ENCODE assay signal across 10 mouse cellular contexts in genomic region chr10:80821991-80822390, GRCm38 (mm10). TPM values are rescaled to one million over a fixed set of nuclear protein-coding genes. Genes with fewer than 3 reads are reported as not detected.
DNase-seq lines count a peak whose midpoint lies in the region; ATAC-seq and TF ChIP-seq lines count a peak whose summit lies in the region.
"Had no signal": no experiment of that assay in that cellular context is flagged by ENCODE, and none has a peak within 500 bp of the region (broad histone marks: within the 10 kb centered on the region; RNA-seq: fewer than 3 reads in every experiment).

No protein-coding gene starts in this region.

- no peaks in the 10 kb centered on the region for H3K4me1 ChIP-seq in intestine, postnatal 0 days (replicated peaks; ENCODE audit: control insufficient read depth, insufficient read depth, low read length)
- 0 out of 2 replicates have a peak, but pooled peaks cover 3% of the 10 kb centered on the region for H3K4me1 ChIP-seq in intestine, embryonic 15.5 days (replicated peaks)
- peaks cover 24% of the 10 kb centered on the region for H3K4me1 ChIP-seq in E14TG2a.4 (replicated peaks; ENCODE audit: low read depth, low read length)
- peaks cover 52% of the 10 kb centered on the region for H3K4me1 ChIP-seq in liver, embryonic 16.5 days (ENCODE audit: control insufficient read depth, low read depth, low read length)
- H3K4me1 ChIP-seq: limb, embryonic 12.5 days had no signal

- H3K4me2 ChIP-seq in intestine, postnatal 0 days (replicated peaks; ENCODE audit: low read depth): no peak overlapping the region
- H3K4me2 ChIP-seq in intestine, embryonic 15.5 days (replicated peaks): no peak overlapping the region
- H3K4me2 ChIP-seq in liver, embryonic 16.5 days (ENCODE audit: low read depth, low read length): no peak overlapping the region
- H3K4me2 ChIP-seq: limb, embryonic 12.5 days had no signal

- no peak overlapping the region for H3K27ac ChIP-seq in intestine, postnatal 0 days (ENCODE audit: low read depth, low read length)
- no peak overlapping the region for H3K27ac ChIP-seq in intestine, embryonic 15.5 days
- H3K27ac ChIP-seq in liver, embryonic 16.5 days (ENCODE audit: low read length): peak overlapping the region; percentile 85
- H3K27ac ChIP-seq: limb, embryonic 12.5 days had no signal

- no peak for ATAC-seq in intestine, postnatal 0 days
- no peak for ATAC-seq in intestine, embryonic 15.5 days
- ATAC-seq in liver, embryonic 16.5 days (ENCODE audit: low read depth): no peak
- no peak for ATAC-seq in granulocyte monocyte progenitor cell, adult 5-6 weeks (replicated peaks; ENCODE audit: poor library complexity, severe bottlenecking)

- H3K9ac ChIP-seq in intestine, postnatal 0 days (ENCODE audit: low read depth, low read length): no peak overlapping the region
- no peak overlapping the region for H3K9ac ChIP-seq in intestine, embryonic 15.5 days
- 0 out of 2 replicates have a peak overlapping the region, but pooled peaks have one; percentile 13 for H3K9ac ChIP-seq in liver, embryonic 16.5 days (ENCODE audit: low read depth, low read length)
- H3K9ac ChIP-seq: limb, embryonic 12.5 days had no signal

- H3K4me3 ChIP-seq in intestine, postnatal 0 days (ENCODE audit: low read depth, low read length): no peak overlapping the region
- no peak overlapping the region for H3K4me3 ChIP-seq in intestine, embryonic 15.5 days (replicated peaks)
- H3K4me3 ChIP-seq in E14TG2a.4 (replicated peaks; ENCODE audit: low read length): no peak overlapping the region
- no peak overlapping the region for H3K4me3 ChIP-seq in liver, embryonic 16.5 days (ENCODE audit: low read depth, low read length)
- H3K4me3 ChIP-seq: limb, embryonic 12.5 days had no signal

- H3K27me3 ChIP-seq in intestine, postnatal 0 days (replicated peaks; ENCODE audit: control insufficient read depth, insufficient read depth, low read length): no peaks in the 10 kb centered on the region
- H3K27me3 ChIP-seq in intestine, embryonic 15.5 days (replicated peaks): no peaks in the 10 kb centered on the region
- no peaks in the 10 kb centered on the region for H3K27me3 ChIP-seq in E14TG2a.4 (ENCODE audit: insufficient read depth, low read length)
- no peaks in the 10 kb centered on the region for H3K27me3 ChIP-seq in liver, embryonic 16.5 days (ENCODE audit: control insufficient read depth, insufficient read depth, low read depth, low read length)
- H3K27me3 ChIP-seq: limb, embryonic 12.5 days had no signal

- H3K9me3 ChIP-seq in intestine, postnatal 0 days (ENCODE audit: control insufficient read depth): no peaks in the 10 kb centered on the region
- no peaks in the 10 kb centered on the region for H3K9me3 ChIP-seq in intestine, embryonic 15.5 days
- no peaks in the 10 kb centered on the region for H3K9me3 ChIP-seq in E14TG2a.4 (ENCODE audit: low read length)
- H3K9me3 ChIP-seq in liver, embryonic 16.5 days (replicated peaks; ENCODE audit: control insufficient read depth, low read length): no peaks in the 10 kb centered on the region
- H3K9me3 ChIP-seq: limb, embryonic 12.5 days had no signal

- WGBS in intestine, postnatal 0 days: 41% methylated on average over 2 of the region's 2 CpGs
- WGBS in intestine, embryonic 15.5 days: 41% methylated on average over 2 of the region's 2 CpGs
- WGBS in liver, embryonic 16.5 days (ENCODE audit: insufficient replicate concordance): 43% methylated on average over 2 of the region's 2 CpGs

- TF ChIP-seq CTCF in intestine, postnatal 0 days (IDR thresholded peaks at IDR 0.05; ENCODE audit: low read depth): peak; percentile 72
- peak; percentile 55 for TF ChIP-seq CTCF in E14TG2a.4 (conservative IDR thresholded peaks at IDR 0.05; ENCODE audit: low read length)

- no peaks in the 10 kb centered on the region for H3K36me3 ChIP-seq in intestine, postnatal 0 days (ENCODE audit: control insufficient read depth, insufficient read depth)
- H3K36me3 ChIP-seq in intestine, embryonic 15.5 days: no peaks in the 10 kb centered on the region
- no peaks in the 10 kb centered on the region for H3K36me3 ChIP-seq in E14TG2a.4 (ENCODE audit: insufficient read depth, low read length)
- H3K36me3 ChIP-seq in liver, embryonic 16.5 days (ENCODE audit: control insufficient read depth, insufficient read depth): no peaks in the 10 kb centered on the region
- H3K36me3 ChIP-seq: limb, embryonic 12.5 days had no signal

- peak; percentile 65 for DNase-seq in 416B (ENCODE audit: low read depth)
- DNase-seq in urinary bladder, postnatal 14 days (ENCODE audit: low spot score): no peak
- DNase-seq in right cerebral cortex, postnatal 36 days (ENCODE audit: low spot score in 2 of 2): no peak
- DNase-seq: adrenal gland, postnatal 25 days had no signal

RNA-seq across cellular contexts. Expression of gene Oaz1, which starts 4.5 kb away (rescaled TPM):
- polyA plus RNA-seq in intestine, postnatal 0 days (2015; fragmentation: Nextera tagmentation; extraction: Ambion mirVana): 1,008 and 1,019 TPM in 2 replicates
- polyA plus RNA-seq in intestine, embryonic 15.5 days (2015; fragmentation: Nextera tagmentation; extraction: Ambion mirVana): 1,393 and 1,601 TPM in 2 replicates
- polyA plus RNA-seq in liver, embryonic 16.5 days (2015; fragmentation: Nextera tagmentation; extraction: Ambion mirVana): 1,363 and 1,382 TPM in 2 replicates
- 1,332 and 1,363 TPM in 2 replicates for total RNA-seq in granulocyte monocyte progenitor cell, adult 5-6 weeks (2014; fragmentation: Nextera tagmentation)
- 324 and 374 TPM in 2 replicates for total RNA-seq in granulocyte monocyte progenitor cell, adult 5-6 weeks (2017)

RNA-seq across cellular contexts. Expression of gene Jsrp1, which starts 8.7 kb away (rescaled TPM):
- polyA plus RNA-seq in intestine, postnatal 0 days (2015; fragmentation: Nextera tagmentation; extraction: Ambion mirVana): 0.35 and 0.42 TPM in 2 replicates
- polyA plus RNA-seq in intestine, embryonic 15.5 days (2015; fragmentation: Nextera tagmentation; extraction: Ambion mirVana): 0.88 and 1.2 TPM in 2 replicates
- polyA plus RNA-seq in liver, embryonic 16.5 days (2015; fragmentation: Nextera tagmentation; extraction: Ambion mirVana): 0.54 and 1.2 TPM in 2 replicates
- not detected in 2 replicates for total RNA-seq in granulocyte monocyte progenitor cell, adult 5-6 weeks (2014; fragmentation: Nextera tagmentation)
- total RNA-seq in granulocyte monocyte progenitor cell, adult 5-6 weeks (2017): not detected in 2 replicates

RNA-seq across cellular contexts. Expression of gene Amh, which starts 16.9 kb away (rescaled TPM):
- polyA plus RNA-seq in intestine, postnatal 0 days (2015; fragmentation: Nextera tagmentation; extraction: Ambion mirVana): not detected in 2 replicates
- not detected in 2 replicates for polyA plus RNA-seq in intestine, embryonic 15.5 days (2015; fragmentation: Nextera tagmentation; extraction: Ambion mirVana)
- 0.08 TPM in 1 of 2 replicates, not detected in the other for polyA plus RNA-seq in liver, embryonic 16.5 days (2015; fragmentation: Nextera tagmentation; extraction: Ambion mirVana)
- not detected in 2 replicates for total RNA-seq in granulocyte monocyte progenitor cell, adult 5-6 weeks (2014; fragmentation: Nextera tagmentation)
- 0.15 TPM in 1 of 2 replicates, not detected in the other for total RNA-seq in granulocyte monocyte progenitor cell, adult 5-6 weeks (2017)
- polyA plus RNA-seq: limb, embryonic 12.5 days had no signal

RNA-seq across cellular contexts. Expression of gene Lingo3, which starts 21.8 kb away (rescaled TPM):
- polyA plus RNA-seq in intestine, postnatal 0 days (2015; fragmentation: Nextera tagmentation; extraction: Ambion mirVana): 0.04 TPM in 1 of 2 replicates, not detected in the other
- polyA plus RNA-seq in intestine, embryonic 15.5 days (2015; fragmentation: Nextera tagmentation; extraction: Ambion mirVana): 0.05 and 0.09 TPM in 2 replicates
- not detected in 2 replicates for polyA plus RNA-seq in liver, embryonic 16.5 days (2015; fragmentation: Nextera tagmentation; extraction: Ambion mirVana)
- total RNA-seq in granulocyte monocyte progenitor cell, adult 5-6 weeks (2014; fragmentation: Nextera tagmentation): 0.21 TPM in 1 of 2 replicates, not detected in the other
- 0.15 TPM in 1 of 2 replicates, not detected in the other for total RNA-seq in granulocyte monocyte progenitor cell, adult 5-6 weeks (2017)

RNA-seq across cellular contexts. Expression of gene Plekhj1, which starts 23.6 kb away (rescaled TPM):
- polyA plus RNA-seq in intestine, postnatal 0 days (2015; fragmentation: Nextera tagmentation; extraction: Ambion mirVana): 60.9 and 61.8 TPM in 2 replicates
- 132 and 133 TPM in 2 replicates for polyA plus RNA-seq in intestine, embryonic 15.5 days (2015; fragmentation: Nextera tagmentation; extraction: Ambion mirVana)
- 61.4 and 64.7 TPM in 2 replicates for polyA plus RNA-seq in liver, embryonic 16.5 days (2015; fragmentation: Nextera tagmentation; extraction: Ambion mirVana)
- 99.1 and 108 TPM in 2 replicates for total RNA-seq in granulocyte monocyte progenitor cell, adult 5-6 weeks (2014; fragmentation: Nextera tagmentation)
- 33.0 and 33.7 TPM in 2 replicates for total RNA-seq in granulocyte monocyte progenitor cell, adult 5-6 weeks (2017)
